Mouse (Mus musculus) kidney, postnatal 36 days (tissue): ENCODE data around the gene Elf1.
A peak's percentile ranks its signal among the peaks of the same experiment; 100 is the strongest.

Source experiments
- DNase-seq, 2 experiments: peaks; one replicate each; pipeline ENCODE4 v3.0.0; 2021 to 2022; ENCODE audit warnings: mixed read lengths in 2 of 2

Elf1 gene

DNA sequence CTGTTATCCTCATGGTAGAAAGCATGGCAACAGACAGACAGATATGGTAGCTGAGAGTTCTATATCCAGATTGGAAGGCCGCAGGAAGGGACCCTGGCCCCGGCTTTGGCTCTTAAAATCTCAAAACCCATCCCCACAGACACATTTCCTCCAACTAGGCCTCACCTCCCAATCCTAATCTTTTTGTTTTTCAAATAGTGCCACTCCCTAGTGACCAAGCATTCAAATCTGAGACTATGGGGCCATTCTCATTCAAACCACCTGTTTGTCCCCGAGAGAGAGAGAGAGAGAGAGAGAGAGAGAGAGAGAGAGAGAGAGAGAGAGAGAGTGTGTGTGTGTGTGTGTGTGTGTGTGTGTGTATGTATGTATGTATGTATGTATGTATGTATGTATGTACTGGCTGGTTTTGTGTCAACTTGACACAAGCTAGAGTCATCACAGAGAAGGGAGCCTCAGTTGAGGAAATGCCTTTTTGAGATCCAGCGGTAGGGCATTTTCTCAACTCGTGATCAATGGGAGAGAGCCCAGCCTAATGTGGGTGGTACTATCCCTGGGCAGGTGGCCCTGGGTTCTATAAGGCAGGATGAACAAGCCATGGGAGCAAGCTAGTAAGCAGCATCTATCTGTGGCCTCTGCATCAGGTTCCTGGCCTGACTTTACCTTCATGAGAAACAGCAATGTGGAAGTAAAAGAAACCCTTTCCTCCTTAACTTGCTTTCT, 102.7 kb downstream of the Elf1 start:
- DNase-seq, result no peak

DNA sequence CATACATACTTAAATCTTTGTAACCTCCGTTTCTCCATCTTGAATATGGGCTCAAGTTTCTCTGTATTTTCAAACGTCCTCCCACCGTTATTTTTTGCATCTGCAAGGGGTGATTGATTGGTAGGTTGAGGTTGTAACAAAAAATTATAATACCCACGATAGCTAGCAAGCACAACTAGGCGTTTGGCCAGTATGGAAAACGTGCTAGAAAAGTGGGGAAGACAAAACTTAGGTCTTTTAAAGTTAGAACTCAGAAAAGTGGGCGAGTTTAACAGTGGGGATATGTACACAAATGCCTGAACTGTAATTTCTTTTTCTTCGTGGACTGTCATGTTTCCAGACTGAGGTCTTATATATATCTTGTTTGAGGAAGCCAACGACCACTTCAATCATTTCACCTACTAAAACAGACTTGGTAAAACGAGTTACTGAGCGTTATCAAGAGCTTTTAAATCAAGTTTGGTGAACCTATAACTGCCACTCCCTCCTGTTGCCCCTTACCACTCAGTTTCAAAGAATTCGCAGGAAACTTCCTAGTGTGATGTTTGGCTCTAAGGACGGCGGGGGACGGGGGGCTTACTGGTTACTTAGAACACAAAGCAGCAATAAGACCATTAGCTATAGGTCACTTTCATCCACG, 105.6 kb downstream of the Elf1 start:
- no peak for DNase-seq

DNA sequence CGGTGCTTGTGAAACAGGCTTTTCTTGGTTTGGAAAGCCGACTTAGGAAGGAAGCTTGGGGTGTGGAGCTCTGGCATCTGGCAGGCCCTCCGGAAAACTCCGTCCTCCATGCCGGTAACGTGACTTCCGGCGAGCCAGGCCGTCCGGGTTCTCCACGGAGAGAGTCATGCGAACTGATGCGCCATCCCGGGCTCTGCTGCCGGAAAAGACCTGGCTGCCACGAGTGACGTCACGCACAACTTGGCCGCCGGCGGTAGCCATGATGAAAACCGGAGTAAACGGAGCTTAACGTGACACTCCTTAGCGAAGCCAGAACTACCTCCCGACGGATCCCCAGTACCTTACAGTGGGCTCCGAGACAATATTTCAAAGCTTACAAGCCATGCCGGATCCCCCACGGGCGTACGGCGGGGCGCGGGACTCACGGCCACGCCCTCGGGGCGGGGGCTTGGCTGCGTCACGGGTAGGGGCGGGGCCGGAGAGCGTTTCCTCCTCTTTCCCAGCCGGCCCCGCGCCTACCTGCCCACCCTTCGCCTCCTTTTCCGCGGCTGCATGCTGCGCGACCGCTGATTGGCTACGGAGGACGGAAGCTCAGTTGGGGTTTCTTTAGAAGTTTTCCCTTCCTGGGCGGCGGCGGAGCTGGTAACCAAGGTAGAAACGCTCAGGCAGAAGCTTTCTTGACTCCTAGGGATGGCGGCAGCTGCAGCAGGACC, 106.3 kb downstream of the Elf1 start, which contains the start of gene Sugt1:
Gene Sugt1, plus strand, starts transcription at position 553 of the 713 bp plus-strand sequence.
- peak; percentile 97 to 98 for DNase-seq

DNA sequence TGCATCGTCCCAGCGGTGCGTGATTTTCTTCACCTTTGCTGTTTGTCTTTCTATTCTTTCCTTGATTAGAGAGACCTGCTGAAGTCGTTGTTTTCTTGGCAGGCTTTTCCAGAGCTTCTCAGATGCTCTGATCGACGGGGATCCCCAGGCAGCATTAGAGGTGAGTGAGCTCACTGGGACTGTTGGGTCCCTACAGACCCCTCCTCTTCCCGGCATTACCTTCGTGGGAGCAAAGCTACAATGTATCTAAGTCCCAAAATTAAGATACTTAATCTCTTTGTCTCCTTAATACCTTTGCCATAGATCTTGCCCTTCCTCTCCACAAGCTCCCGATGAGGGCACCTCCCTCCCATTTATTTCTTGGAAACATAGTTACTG, 106.8 kb downstream of the Elf1 start:
- no peak for DNase-seq

DNA sequence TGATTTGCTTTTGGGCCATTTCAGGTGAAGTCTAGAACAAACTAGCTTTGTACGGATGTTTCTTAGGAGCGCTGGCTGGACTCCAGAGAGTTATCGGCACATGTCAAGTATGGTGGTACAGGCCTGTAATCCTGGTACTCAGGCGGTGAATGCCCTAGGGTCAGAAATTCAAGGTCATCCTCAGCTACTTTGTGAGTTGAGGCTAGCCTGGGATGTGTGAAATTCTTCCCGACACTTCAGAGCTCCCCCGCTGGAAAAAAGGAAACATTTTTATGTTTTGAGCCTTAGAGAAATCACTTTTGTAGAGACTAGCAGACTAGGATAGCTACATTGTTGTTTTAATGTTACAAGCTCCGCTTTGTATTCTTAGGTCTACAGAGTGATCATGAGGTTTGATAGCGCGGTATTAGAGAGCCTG, 107.5 kb downstream of the Elf1 start:
- DNase-seq, result peak; percentile 4 to 12

DNA sequence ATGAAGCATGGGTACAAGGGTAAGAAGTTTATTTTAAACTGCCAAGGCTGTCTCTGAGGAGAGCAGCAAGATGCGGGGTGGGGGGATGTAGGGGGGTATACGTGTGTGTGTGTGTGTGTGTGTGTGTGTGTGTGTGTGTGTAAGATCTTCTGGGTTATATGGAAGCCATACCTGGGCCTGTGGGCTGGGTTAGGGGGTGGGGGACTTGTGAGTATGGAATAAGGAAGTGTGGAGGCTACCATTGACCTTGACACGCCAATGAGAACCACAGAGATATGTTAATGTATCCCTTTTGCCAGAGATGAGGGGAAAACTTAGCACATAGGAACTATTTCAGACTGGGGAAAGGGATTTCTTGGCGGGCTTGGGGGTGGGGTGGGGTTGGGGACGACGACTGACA, 108.4 kb downstream of the Elf1 start:
- no peak for DNase-seq

DNA sequence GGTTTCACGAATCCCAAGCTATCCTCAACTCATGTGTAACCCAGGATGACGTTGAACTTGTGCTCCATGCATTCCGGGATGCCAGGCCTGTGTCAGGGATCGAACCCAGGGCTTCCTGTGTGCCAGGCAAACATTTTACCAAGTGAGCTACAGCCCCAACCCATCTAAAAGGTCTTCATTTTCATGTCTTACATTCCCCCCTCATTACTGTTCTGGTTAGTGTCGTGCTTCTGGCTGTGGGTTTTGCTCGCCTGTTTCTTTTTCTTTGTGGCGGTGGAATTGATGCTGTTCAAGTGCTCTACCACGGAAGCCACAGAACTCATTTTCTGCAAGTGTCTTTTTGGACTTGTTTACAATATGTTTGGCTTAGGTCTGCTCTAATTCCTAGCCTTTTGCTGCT, 109.9 kb downstream of the Elf1 start:
- DNase-seq, result no peak

DNA sequence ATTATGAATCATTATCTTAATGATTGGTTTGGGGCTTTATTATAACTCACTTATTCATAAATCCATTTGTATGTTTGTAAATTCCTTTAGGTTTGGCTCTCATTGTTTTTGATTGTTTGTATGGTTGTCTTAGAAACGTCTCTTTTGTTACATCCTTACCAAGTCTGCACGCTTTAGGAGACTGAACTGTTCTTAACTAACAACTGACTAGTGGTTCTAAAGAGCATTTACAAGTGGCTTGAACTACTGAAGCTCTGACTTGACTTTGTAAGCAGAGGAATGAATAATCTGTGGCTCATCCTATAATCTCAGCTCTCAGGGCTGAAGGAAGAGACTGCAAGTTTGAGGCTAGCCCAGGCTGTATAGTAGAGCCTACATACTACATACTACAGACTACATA, 110.6 kb downstream of the Elf1 start:
- DNase-seq, result no peak

DNA sequence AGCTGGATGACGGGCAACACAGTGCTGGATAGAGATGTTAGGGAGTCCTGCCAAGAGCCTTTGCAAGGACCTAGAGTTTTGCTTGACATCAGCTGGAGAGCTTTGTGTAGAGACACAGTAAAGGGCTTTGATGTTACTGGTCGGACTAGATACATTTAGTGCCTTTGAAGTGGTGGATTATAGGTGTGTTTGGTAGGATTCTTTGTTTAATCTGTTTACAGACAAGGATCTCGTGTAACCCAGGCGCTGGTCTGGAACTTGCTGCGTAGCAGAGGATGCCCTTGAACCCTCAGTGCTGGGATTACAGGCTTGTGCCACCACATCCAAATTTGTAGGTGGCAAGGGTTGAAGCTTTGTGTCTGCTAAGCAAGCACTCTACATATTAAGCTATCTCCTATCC, 113.1 kb downstream of the Elf1 start:
- no peak for DNase-seq

DNA sequence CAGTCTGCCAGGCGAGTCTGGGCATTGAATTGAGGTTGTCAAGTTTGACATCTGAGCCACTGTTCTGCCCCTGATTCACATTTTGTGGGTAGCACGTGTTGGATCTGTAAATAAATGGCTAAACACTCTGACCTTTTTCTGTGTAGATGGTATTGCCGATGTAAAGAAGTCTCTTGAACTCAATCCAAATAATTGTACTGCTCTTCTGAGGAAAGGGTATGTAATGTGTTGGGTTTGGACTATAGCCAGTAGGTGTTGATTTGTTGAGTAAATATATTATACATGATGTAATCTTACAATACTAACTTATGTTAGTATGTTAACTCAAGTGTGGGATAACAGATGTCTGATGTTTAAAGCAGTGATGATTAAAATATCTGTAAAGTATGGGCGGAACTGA, 115.6 kb downstream of the Elf1 start:
- DNase-seq, result no peak

DNA sequence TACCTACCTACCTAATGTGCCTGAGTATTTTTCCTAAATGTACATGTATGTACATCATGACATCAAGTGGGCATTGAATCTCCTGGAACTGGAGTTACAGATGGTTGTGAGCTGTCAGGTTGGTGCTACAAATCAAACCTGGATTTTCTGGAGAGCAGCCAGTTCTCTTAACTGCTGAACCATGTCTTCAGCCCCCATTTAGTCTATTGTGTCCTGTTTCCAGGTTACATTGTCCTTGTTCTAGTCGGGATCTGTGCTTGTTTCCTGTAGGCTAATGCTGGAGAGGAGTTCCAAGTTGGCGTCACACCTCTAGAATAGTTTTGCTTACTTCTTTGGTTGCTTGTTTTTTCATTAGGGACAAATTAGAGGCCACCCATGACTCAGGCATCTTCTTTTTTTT, 124.9 kb downstream of the Elf1 start:
- peak; percentile 23 to 30 for DNase-seq

DNA sequence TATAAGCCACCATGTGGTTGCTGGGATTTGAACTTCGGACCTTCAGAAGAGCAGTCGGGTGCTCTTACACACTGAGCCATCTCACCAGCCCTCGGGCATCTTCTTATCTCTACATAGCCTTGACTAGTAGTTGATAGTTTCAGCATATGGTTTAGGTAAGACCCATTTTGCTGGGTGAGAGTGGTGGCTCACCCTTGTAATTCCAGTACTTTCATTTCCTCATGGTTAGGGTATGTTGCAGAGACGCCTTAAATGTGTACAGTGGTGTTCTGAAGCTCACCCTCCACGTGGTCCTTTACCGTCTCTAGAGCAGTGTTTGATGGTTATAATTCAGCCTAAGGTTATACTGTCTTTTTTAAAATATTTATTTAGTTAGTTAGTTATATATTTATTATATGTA, 125.4 kb downstream of the Elf1 start:
- DNase-seq, result no peak

DNA sequence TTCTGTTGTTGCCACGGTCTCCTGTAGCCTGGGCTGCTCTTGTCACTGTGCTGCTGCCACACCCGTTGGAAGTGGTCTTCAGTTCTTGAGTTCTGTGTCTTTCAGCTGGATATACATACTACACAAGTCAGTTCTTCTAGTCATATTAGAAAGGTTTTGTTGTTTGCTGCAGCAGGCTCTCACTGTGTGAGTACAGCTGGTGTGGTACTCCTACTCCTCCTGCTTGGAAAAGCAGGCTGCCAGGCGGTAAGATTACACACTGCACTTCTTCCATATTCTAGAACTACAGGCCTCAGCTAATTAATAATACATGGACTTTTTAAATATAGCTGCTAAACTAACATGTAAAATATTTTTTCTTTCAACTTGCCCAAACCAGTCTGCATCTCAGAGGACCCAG, 125.9 kb downstream of the Elf1 start:
- DNase-seq, result no peak

DNA sequence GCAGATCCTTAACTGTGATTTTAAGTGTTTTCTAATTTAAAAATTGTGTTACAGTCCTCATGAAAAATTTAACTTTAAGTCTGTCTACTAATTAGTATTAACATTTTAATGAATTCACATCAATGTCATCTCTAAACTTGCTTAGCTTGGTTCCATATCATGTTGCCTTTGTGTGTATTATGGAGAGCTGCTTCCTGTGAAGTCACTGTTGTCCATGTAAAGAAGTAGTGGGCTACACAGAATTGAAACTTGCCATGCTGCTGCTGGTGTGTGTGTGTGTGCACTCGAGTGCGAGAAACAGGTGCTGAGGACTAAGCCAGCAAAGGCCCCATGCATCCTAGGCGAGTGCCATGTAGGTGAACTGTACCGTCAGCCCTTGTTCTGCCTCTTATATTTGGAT, 126.4 kb downstream of the Elf1 start:
- DNase-seq, result no peak

DNA sequence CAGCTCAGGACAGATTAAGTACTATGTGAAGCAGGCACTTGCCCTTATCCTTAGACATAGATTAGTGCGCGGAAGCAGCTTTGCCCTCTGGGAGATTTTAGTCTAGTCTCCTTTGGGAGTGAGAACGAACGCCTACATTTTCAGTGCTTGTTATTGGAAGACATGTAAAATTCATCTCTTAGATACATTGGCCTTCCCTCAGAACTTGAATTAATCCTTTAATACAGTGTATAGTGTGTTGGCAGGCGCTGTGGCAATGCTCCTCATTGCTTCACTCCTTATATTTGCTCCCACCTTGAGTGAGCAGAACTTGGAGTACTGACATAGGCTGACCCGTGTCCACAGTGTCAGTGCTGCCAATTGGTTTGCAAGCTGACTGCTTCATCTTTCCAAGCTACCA, 127.3 kb downstream of the Elf1 start:
- DNase-seq, result no peak

DNA sequence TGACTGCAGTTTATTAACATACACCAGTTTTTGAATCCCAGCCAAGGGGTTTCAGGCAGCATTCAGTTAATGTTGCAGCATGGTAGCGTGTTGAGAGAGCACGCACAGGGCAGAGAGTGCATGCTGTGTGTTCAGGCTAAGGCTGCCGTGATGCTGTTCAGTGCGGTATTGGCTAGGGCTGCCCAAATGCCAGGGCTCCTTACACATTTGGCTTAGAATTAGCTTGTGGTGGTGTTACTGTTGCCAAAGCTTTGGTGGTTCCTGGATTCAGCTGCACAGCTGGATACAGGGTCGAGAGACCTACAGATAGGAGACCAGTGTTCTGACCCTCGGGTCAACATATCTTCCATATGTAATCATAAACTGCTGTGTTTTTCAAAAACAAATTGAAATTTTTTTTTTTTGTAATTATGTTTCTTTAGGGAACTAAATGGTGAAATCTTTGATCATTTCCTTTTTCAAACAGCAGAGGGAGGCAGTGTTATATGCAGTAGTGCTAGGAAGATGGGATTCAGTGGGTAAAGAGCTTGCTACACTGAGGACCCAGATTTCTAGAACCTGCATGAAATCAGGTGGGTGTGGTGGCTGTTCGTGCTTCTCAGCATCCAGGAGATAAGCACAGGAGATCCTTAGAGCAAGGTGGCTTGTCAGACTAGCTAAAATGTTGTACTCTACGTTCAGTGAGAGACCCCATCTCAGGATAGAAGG, 136.3 kb downstream of the Elf1 start:
- DNase-seq, result no peak

DNA sequence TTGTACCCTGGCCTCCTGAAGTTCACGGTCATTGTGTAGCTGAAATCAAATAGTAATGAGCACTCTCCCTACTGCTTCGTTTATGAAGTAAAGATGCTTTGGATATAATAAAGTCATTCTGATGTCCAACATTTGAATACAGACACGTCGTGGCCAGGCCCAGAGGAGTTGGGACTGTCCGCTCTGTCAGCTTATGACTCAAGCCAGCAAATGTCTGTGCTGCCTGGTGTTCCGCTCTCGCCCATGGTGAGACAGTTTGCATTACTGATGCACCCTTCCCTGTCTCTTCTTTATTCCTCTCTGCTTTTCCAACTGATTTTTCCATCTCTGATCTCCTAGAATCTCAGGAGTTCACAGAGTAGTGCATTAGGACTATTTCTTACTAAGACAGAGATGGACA, 138.8 kb downstream of the Elf1 start:
- DNase-seq, result no peak

DNA sequence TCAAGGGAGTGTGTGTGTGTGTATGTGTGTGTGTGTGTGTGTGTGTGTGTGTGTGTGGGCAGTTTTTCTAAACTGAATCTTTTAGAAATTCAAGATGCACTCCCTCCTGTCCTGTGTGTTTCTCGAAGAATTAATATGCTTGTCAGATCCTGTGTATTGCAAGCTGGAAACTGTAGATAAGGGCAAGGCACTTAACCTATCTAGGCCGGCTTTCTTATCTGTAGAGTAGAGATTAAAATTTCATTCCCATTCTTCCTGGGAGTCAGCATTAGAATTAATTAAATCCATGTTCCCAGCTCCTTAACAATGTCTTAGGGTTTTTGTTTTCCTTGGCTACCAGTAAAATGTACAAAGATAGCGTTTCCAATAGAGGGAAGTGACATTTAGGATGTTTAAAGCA, 140.1 kb downstream of the Elf1 start:
- no peak for DNase-seq
